Mouse (Mus musculus) heart, embryonic 14.5 days (tissue): ENCODE measurements around the gene Agap2. TPM values are rescaled to one million over a fixed set of nuclear protein-coding genes. Genes with fewer than 3 reads are reported as not detected.

Source experiments
- ATAC-seq: fragments of 200-750 bp; cut with Nextera tagmentation; 2 replicates; pipeline ENCODE4 v1.8.0; 2017; ENCODE audit warnings: low read depth, moderate TSS enrichment; ENCODE audit not compliant: insufficient number of reproducible peaks, insufficient read depth, low FRiP score
- H3K27ac ChIP-seq, 2 experiments: fragments of 200-500 bp in 1 of 2; fragments of 300-500 bp in 1 of 2; sonication (generic) in 1 of 2; replicated peaks in 1 of 2; 2 replicates each; pipeline ENCODE4 v1.5.1; 2012 to 2014; ENCODE audit warnings: low read depth in 2 of 2, low read length in 2 of 2, control low read depth in 1 of 2, mild to moderate bottlenecking in 1 of 2, mixed read lengths in 1 of 2; ENCODE audit not compliant: control insufficient read depth in 1 of 2, insufficient read depth in 1 of 2
- H3K27me3 ChIP-seq: fragments of 300-500 bp; sonication (generic); 2 replicates; pipeline ENCODE4 v1.6.1; 2014; ENCODE audit warnings: mild to moderate bottlenecking, low read length, control low read depth; ENCODE audit not compliant: control insufficient read depth, insufficient read depth
- H3K36me3 ChIP-seq: fragments of 300-500 bp; sonication (generic); 2 replicates; pipeline ENCODE4 v1.6.1; 2014; ENCODE audit warnings: mild to moderate bottlenecking, control low read depth, low read length, mixed read lengths; ENCODE audit not compliant: control insufficient read depth, insufficient read depth
- H3K4me1 ChIP-seq, 2 experiments: fragments of 200-500 bp in 1 of 2; fragments of 300-500 bp in 1 of 2; sonication (generic) in 1 of 2; 2 replicates each; pipeline ENCODE4 v1.6.1; 2012 to 2014; ENCODE audit warnings: low read length in 2 of 2, control low read depth in 1 of 2, mixed read lengths in 1 of 2; ENCODE audit not compliant: control insufficient read depth in 2 of 2, insufficient read depth in 2 of 2
- H3K4me2 ChIP-seq: fragments of 300-500 bp; sonication (generic); 2 replicates; pipeline ENCODE4 v1.6.1; 2014; ENCODE audit warnings: mild to moderate bottlenecking, low read length
- H3K4me3 ChIP-seq, 2 experiments: fragments of 200-500 bp in 1 of 2; fragments of 300-500 bp in 1 of 2; sonication (generic) in 1 of 2; 2 replicates each; pipeline ENCODE4 v1.5.1; 2012 to 2014; ENCODE audit warnings: low read length in 2 of 2, mild to moderate bottlenecking in 2 of 2, control low read depth in 1 of 2, low read depth in 1 of 2, moderate library complexity in 1 of 2; ENCODE audit not compliant: control insufficient read depth in 1 of 2, insufficient read depth in 1 of 2
- H3K9ac ChIP-seq: fragments of 300-500 bp; sonication (generic); 2 replicates; pipeline ENCODE4 v1.6.1; 2014; ENCODE audit warnings: mild to moderate bottlenecking, low read length
- H3K9me3 ChIP-seq: fragments of 300-500 bp; sonication (generic); 2 replicates; pipeline ENCODE4 v1.6.1; 2016; ENCODE audit warnings: low read length, control low read depth; ENCODE audit not compliant: control insufficient read depth
- WGBS: fragments of 180-500 bp; shearing (Covaris S2); extraction: QIAGEN DNeasy Blood & Tissue Kit; methylation state at CpG from one replicate; pipeline ENCODE4 v1.1.7; 2014; 5-methylcytosine and 5-hydroxymethylcytosine counted together
- polyA plus RNA-seq: library from polyadenylated mRNA; unstranded; fragments of >200 nt; fragmentation: Nextera tagmentation; extraction: Ambion mirVana; gene quantifications from 2 replicates; pipeline ENCODE4 v1.2.1, GENCODE M21; 2014

Agap2 gene
- polyA plus RNA-seq, 1 experiment from 2014 or later, result 0.27 TPM

DNA sequence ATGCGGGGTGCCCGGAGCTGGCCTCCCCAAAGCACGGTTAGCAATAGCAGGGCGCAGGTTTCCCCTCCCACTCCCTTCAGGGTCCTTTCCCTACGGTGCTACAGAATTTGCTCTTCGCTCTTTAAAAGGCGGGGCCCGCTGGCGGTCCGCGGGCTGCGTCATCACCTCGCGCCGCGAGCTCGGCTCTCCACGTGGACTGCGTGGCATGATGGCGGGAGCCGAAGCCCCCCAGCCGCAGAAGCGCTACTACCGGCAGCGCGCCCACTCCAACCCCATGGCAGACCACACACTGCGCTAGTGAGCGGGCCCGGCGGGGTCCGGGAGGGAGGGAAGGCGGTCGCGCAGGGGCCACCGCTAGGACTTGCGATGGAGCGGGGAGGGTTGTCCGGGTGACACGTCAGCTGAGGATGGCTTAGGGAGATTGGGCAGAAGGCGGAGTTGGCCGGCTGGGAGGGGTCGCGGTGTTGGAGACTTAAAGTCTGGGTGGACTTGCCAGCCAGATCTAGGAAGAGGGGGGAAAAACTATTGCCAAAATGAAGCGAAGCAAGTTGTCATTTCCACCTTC lies 33.2 kb upstream of the Agap2 start:
- H3K4me1 ChIP-seq, result peaks cover 0 to 6% of the 10 kb centered on the region in 2 experiments; a peak in 3 of 4 replicates
- peak overlapping the region; percentile 96 for H3K4me2 ChIP-seq
- H3K9me3 ChIP-seq, result no peaks in the 10 kb centered on the region
- peak; percentile 79 for ATAC-seq
- peak overlapping the region; percentile 77 for H3K9ac ChIP-seq
- under 1% methylated on average over 44 of the region's 44 CpGs for WGBS
- H3K27ac ChIP-seq, result peak overlapping the region; percentile 20 to 50; a peak in 3 of 4 replicates
- peaks cover 8% of the 10 kb centered on the region for H3K27me3 ChIP-seq
- peaks cover 22% of the 10 kb centered on the region for H3K36me3 ChIP-seq
- peak overlapping the region; percentile 62 to 75 for H3K4me3 ChIP-seq

DNA sequence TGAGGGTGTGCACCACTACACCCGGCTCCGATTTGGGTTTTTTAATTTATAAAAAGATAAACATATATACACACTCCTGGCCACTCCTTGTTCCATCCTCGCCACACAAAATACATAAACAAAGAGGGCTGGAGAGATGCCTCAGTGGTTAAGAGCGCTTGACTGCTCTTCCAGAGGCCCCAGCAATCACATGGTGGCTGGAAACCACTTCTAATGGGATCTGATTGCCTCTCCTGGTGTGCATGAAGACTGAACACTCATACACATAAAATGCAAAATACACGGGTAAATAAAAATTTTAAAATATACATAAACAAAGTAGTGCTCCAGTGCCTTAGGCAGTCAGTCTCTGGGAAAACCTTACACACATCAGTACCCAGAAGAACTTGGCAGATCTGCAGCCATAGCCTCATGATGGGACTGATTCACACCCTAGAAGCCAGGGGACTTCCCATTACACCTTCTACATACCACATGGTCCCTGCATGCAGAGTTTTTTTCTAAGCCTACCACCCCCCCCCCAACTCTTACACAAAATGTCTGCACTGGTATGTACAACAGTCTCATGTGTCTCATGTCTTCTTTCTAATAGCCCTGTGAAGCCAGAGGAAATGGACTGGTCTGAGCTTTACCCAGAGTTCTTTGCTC lies 32.5 kb upstream of the Agap2 start:
- no peak for ATAC-seq
- peak overlapping the region in 1 of 2 experiments; percentile 50; a peak in 2 of 4 replicates for H3K27ac ChIP-seq
- 20% methylated on average over 5 of the region's 5 CpGs for WGBS

DNA sequence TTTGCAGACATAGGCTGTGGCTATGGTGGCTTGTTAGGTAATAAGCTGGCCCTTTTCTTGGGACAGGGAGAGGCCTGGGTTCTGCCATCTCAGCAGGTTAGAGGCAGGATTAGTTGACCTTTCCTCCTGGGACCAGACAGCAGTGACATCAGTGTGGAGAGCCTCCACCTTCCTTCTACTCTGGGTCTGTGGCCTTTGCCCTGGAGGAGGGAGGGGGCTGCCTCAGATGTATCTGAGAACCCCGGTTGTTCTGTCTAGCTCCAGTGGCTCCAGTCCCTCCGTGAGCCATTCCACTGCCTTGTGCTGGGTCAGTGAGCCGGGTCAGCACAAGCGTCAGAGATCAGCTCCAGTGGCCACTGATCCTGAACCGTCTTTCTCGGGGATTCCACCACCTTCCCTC lies 31.9 kb upstream of the Agap2 start:
- 81% methylated on average over 6 of the region's 6 CpGs for WGBS
- ATAC-seq, result no peak
- Histone ChIP-seq H3K4me3 (no peak overlapping the region), H3K9me3 (no peaks in the 10 kb centered on the region), H3K36me3 (peaks cover 22% of the 10 kb centered on the region), H3K27me3 (peaks cover 17% of the 10 kb centered on the region), H3K4me1 (peaks cover 0 to 6% of the 10 kb centered on the region in 2 experiments; a peak in 3 of 4 replicates), H3K9ac (no peak overlapping the region), H3K4me2 (no peak overlapping the region), H3K27ac (no peak overlapping the region)

More for the DNA sequence above, 32.5 kb upstream of the Agap2 start:
- Histone ChIP-seq H3K27me3 (peaks cover 11% of the 10 kb centered on the region), H3K36me3 (peaks cover 22% of the 10 kb centered on the region), H3K9ac (peak overlapping the region; percentile 77), H3K4me3 (peak overlapping the region; percentile 62 to 75), H3K4me1 (peaks cover 0 to 6% of the 10 kb centered on the region in 2 experiments; a peak in 3 of 4 replicates), H3K9me3 (no peaks in the 10 kb centered on the region), H3K4me2 (peak overlapping the region; percentile 96)

DNA sequence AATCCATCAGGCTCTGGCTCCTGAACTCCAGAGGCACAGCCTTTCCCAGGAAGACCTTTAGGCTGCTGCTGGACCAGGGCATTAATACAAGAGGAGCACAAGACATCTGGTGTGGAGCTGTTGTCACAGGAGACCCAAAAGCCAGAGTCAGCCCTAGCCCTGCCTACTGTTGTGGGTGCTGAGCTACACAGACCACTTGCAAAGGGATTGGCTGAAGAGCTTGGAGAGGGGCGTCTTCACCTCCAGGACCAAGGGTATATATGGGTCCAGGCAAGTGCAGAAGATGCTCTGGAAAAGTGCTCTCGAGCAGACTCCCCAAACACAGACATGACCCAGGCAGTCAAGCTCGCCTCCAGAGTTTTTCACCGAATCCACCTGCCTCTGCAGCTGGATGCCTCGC lies 27.1 kb upstream of the Agap2 start, which contains the start of gene Cyp27b1:
TSS of gene Cyp27b1 (plus strand) at position 297 of the 400 bp plus-strand sequence.
- H3K36me3 ChIP-seq, result peaks cover 22% of the 10 kb centered on the region
- 34% methylated on average over 5 of the region's 5 CpGs for WGBS
- ATAC-seq, result no peak
- no peak within 1 kb of the TSS for H3K9ac ChIP-seq
- no peak within 1 kb of the TSS for H3K27ac ChIP-seq
- H3K4me1 ChIP-seq, result peaks cover 6 to 8% of the 10 kb centered on the region in 2 experiments; a peak in 3 of 4 replicates
- H3K27me3 ChIP-seq, result peaks cover 54% of the 10 kb centered on the region
- H3K4me3 ChIP-seq, result peak within 1 kb of the TSS in 1 of 2 experiments; percentile 12; a peak in 2 of 4 replicates
- H3K9me3 ChIP-seq, result no peaks in the 10 kb centered on the region
- H3K4me2 ChIP-seq, result peak within 1 kb of the TSS; percentile 47

DNA sequence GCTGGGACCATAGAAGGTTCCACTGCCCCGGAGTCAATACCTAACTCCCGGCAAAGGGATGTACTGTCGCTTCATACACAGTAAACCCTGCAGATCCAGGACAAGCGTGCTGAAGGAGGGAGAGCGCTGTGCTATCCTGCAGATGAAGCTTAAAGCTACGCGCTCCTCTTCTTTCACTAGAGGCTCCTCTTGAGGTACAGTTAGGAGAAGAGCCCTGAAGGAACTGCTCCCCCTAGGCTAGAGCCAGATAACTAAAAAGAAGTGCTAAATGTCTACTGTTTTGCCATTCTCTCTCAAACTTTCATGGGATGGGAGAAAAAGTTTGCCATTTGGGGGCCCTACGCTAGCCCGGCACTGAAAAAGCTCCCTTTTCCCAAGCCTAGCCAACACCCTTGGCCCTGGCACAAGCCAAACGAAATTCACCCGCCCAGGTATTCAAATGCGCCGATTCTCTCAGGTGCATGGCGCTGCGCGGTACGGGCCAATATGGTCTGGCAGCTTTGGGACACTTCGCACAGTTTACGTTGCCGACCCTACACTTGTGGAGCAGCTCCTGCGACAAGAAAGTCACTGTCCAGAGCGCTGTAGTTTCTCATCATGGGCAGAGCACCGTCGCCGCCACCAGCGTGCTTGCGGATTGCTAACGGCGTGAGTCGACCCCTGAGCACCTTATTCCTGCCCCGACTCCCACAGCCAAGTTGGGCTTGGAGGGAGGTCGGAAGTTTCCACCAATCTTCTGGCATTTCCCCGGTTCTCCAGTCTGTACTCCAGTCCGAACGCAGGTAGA lies 26.3 kb upstream of the Agap2 start:
- peaks cover 17% of the 10 kb centered on the region for H3K36me3 ChIP-seq
- H3K9ac ChIP-seq, result no peak overlapping the region
- peaks cover 60% of the 10 kb centered on the region for H3K27me3 ChIP-seq
- peak overlapping the region in 1 of 2 experiments; percentile 12; a peak in 2 of 4 replicates for H3K4me3 ChIP-seq
- peak overlapping the region; percentile 47 for H3K4me2 ChIP-seq
- no peak for ATAC-seq
- H3K4me1 ChIP-seq, result peaks cover 6 to 8% of the 10 kb centered on the region in 2 experiments; a peak in 3 of 4 replicates
- H3K9me3 ChIP-seq, result no peaks in the 10 kb centered on the region
- WGBS, result 6% methylated on average over 35 of the region's 35 CpGs
- H3K27ac ChIP-seq, result no peak overlapping the region

DNA sequence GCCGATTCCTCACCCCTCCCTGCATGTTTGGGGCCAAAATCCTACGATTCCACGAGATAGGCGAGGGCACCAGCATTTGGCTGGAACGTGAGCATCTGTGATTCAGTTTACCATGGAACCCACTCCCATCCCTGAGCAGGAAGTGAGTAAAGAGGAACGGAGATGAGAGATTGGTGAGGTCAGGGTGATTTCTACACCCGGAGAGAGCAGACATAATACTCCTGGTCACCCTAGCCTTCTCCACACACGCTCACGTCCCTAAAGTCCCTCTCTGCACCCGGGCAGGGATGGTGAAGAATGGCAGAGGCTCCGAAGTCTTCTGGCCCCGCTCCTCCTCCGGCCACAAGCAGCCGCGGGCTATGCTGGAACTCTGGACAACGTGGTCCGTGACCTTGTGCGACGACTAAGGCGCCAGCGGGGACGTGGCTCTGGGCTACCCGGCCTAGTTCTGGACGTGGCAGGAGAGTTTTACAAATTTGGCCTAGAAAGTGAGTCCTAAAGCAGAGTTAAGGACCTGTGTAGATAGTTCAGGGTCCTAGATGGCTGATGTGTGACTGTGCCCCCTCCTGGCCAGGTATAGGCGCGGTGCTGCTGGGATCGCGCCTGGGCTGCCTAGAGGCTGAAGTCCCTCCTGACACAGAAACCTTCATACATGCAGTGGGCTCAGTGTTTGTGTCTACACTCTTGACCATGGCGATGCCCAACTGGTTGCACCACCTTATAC lies 25.5 kb upstream of the Agap2 start:
- no peak for ATAC-seq
- Histone ChIP-seq H3K9me3 (no peaks in the 10 kb centered on the region), H3K27ac (no peak overlapping the region), H3K9ac (no peak overlapping the region), H3K4me1 (peaks cover 6 to 8% of the 10 kb centered on the region in 2 experiments; a peak in 3 of 4 replicates), H3K36me3 (peaks cover 10% of the 10 kb centered on the region), H3K4me3 (peak overlapping the region in 1 of 2 experiments; percentile 12; a peak in 2 of 4 replicates), H3K4me2 (peak overlapping the region; percentile 47), H3K27me3 (peaks cover 66% of the 10 kb centered on the region)
- 2% methylated on average over 29 of the region's 29 CpGs for WGBS

DNA sequence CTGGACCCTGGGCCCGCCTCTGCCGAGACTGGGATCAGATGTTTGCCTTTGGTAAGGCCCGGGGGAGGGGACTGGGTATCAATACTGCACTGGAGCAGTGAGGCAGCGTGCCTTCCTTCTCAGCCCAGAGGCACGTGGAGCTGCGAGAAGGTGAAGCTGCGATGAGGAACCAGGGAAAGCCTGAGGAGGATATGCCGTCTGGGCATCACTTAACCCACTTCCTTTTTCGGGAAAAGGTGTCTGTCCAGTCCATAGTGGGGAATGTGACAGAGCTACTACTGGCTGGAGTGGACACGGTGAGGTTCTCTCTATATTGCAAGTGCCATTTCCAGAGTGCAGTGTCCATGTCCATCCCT lies 25.0 kb upstream of the Agap2 start:
- H3K9me3 ChIP-seq, result no peaks in the 10 kb centered on the region
- no peak for ATAC-seq
- peaks cover 66% of the 10 kb centered on the region for H3K27me3 ChIP-seq
- H3K9ac ChIP-seq, result no peak overlapping the region
- no peak overlapping the region for H3K4me3 ChIP-seq
- H3K4me2 ChIP-seq, result no peak overlapping the region
- no peak overlapping the region for H3K27ac ChIP-seq
- peaks cover 6 to 8% of the 10 kb centered on the region in 2 experiments; a peak in 3 of 4 replicates for H3K4me1 ChIP-seq
- H3K36me3 ChIP-seq, result peaks cover 6% of the 10 kb centered on the region; the same call in 1 of the 2 replicates
- WGBS, result 11% methylated on average over 10 of the region's 10 CpGs
